Mouse (Mus musculus) kidney, embryonic 14.5 days (tissue): ENCODE measurements around the gene Dgkq. TPM values are rescaled to one million over a fixed set of nuclear protein-coding genes. Genes with fewer than 3 reads are reported as not detected.

Experiments used
- ATAC-seq: fragments of 200-750 bp; cut with Nextera tagmentation; 2 replicates; pipeline ENCODE4 v1.8.0; 2017; ENCODE audit warnings: moderate number of reproducible peaks, mild to moderate bottlenecking, moderate TSS enrichment, moderate library complexity; ENCODE audit not compliant: low FRiP score, low TSS enrichment
- H3K27ac ChIP-seq: fragments of 300-500 bp; sonication (generic); 2 replicates; pipeline ENCODE4 v1.5.1; 2014; ENCODE audit warnings: low read depth, mild to moderate bottlenecking, low read length, moderate library complexity, mixed read lengths
- H3K27me3 ChIP-seq: fragments of 300-500 bp; sonication (generic); 2 replicates; pipeline ENCODE4 v1.6.1; 2014; ENCODE audit warnings: mild to moderate bottlenecking, low read length; ENCODE audit not compliant: control insufficient read depth, insufficient read depth
- H3K36me3 ChIP-seq: fragments of 300-500 bp; sonication (generic); 2 replicates; pipeline ENCODE4 v1.6.1; 2014; ENCODE audit warnings: low read length, mixed read lengths; ENCODE audit not compliant: control insufficient read depth, insufficient read depth
- H3K4me1 ChIP-seq: fragments of 300-500 bp; sonication (generic); 2 replicates; pipeline ENCODE4 v1.6.1; 2014; ENCODE audit warnings: low read length, mixed read lengths; ENCODE audit not compliant: control insufficient read depth, insufficient read depth
- H3K4me2 ChIP-seq: fragments of 300-500 bp; sonication (generic); replicated peaks from 2 replicates; pipeline ENCODE4 v1.6.1; 2014; ENCODE audit warnings: low read depth, mild to moderate bottlenecking, low read length
- H3K4me3 ChIP-seq: fragments of 300-500 bp; sonication (generic); 2 replicates; pipeline ENCODE4 v1.5.1; 2014; ENCODE audit warnings: mild to moderate bottlenecking, low read length
- H3K9ac ChIP-seq: fragments of 300-500 bp; sonication (generic); 2 replicates; pipeline ENCODE4 v1.6.1; 2014; ENCODE audit warnings: low read depth, mild to moderate bottlenecking, low read length, moderate library complexity
- H3K9me3 ChIP-seq: fragments of 300-500 bp; sonication (generic); 2 replicates; pipeline ENCODE4 v1.6.1; 2016; ENCODE audit warnings: low read length; ENCODE audit not compliant: control insufficient read depth
- WGBS: fragments of 180-500 bp; shearing (Covaris S2); extraction: QIAGEN DNeasy Blood & Tissue Kit; methylation state at CpG from one replicate; pipeline ENCODE4 v1.1.7; 2014; 5-methylcytosine and 5-hydroxymethylcytosine counted together
- polyA plus RNA-seq: library from polyadenylated mRNA; unstranded; fragments of >200 nt; fragmentation: Nextera tagmentation; extraction: Ambion mirVana; gene quantifications from 2 replicates; pipeline ENCODE4 v1.2.1, GENCODE M21; 2014

The Dgkq gene
- polyA plus RNA-seq, 1 experiment from 2014 or later = 9.1 TPM

DNA sequence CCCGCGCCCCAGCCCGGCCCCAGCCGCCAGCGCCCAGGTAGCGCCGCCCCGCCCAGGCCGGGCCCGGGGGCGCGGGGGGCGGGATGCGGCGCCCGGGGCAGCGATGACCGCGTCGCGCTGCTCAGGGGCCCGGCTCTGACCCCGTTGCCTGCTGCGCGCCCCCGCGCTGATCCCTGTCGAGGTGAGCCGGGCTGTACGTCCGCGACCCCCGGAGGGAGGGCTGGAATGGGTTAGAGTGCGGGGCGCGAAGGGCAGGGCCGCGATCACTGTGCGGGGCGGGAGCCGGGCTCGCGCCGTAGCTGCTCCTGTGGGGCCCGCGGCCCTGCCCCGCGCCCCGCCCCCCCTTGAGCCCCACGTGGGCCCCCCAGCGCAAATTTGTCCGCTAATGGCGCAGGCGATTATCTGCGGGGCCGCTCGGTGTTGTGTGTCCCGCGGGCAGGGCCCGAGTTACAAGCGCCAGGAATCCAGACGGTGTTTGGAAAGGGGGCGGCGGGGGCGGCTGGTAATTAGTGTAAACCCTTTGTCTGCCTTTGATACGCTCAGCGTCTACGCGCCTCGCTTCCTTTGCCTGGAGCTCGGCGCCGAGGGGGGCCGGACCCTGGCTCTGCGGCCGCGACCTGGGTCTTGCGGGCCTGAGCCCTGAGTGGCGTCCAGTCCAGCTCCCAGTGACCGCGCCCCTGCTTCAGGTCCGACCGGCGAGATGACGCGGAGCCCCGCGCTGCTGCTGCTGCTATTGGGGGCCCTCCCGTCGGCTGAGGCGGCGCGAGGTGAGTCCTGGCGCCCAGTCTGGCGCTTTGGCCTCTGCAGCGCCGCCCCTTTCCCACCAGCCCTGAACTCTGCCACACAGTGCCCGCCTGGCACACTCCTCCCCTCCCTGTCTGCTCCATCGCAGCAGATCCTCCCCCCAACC is 25.1 kb upstream of the Dgkq start:
- H3K9me3 ChIP-seq = no peaks in the 10 kb centered on the region
- no peaks in the 10 kb centered on the region for H3K36me3 ChIP-seq
- H3K4me1 ChIP-seq = peaks cover 35% of the 10 kb centered on the region
- peak overlapping the region; percentile 86 for H3K4me3 ChIP-seq
- under 1% methylated on average over 73 of the region's 99 CpGs for WGBS
- no peaks in the 10 kb centered on the region for H3K27me3 ChIP-seq
- ATAC-seq = peak; percentile 41
- peak overlapping the region; percentile 83 for H3K9ac ChIP-seq
- 0 out of 2 replicates have a peak overlapping the region, but pooled peaks have one; percentile 6 for H3K27ac ChIP-seq
- peak overlapping the region; percentile 73 for H3K4me2 ChIP-seq

DNA sequence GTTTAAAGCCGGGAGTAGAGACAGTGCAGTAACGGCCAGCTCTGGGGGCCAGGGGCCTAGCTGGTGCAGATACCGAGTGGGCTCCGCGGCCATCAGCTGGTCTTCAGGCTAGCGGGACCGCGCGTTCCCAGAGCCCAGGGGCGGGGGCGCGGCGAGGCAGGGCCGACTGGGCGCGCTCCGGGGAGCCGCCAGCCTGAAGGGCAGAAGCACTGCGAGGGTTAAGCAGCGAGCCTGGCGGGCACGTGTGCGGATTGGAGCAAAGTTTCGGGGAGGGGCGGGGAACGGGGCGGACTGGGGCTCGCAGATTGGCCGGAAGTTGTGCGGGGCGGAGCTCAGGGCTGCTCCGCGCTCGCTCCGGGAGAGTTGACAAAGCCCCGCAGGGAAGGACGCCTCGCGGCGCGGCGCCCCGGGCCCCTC is 24.4 kb upstream of the Dgkq start:
- under 1% methylated on average over 28 of the region's 43 CpGs for WGBS
- H3K4me3 ChIP-seq = peak overlapping the region; percentile 86

DNA sequence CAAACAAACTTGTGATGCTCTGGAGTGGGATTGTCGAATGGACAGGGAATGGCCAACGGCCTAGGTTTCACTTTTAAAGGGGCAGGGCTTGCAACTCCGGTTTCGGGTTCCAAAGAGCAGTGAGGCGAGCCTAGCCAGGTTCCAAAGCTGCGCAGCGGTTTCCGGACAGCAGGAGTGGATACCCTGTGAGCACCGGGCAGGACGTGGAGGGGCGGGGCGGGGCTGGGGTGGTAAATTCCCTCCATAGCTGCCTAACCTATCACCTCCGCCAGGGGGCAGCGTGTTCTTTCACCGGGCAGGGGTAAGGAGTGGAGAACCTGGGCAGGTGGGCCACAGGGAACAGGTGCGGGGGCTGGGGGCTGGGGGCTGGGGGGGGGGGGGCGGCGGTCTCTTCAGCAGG is 22.8 kb upstream of the Dgkq start, which contains the start of gene Fgfrl1:
Fgfrl1 (plus strand) TSS at position 112 of the 400 bp plus-strand sequence.
- Histone ChIP-seq H3K27ac (no peak within 1 kb of the TSS), H3K4me2 (peak within 1 kb of the TSS; percentile 73), H3K27me3 (no peaks in the 10 kb centered on the region), H3K9me3 (no peaks in the 10 kb centered on the region), H3K36me3 (no peaks in the 10 kb centered on the region), H3K4me3 (peak within 1 kb of the TSS; percentile 86), H3K4me1 (peaks cover 27% of the 10 kb centered on the region), H3K9ac (0 out of 2 replicates have a peak within 1 kb of the TSS, but pooled peaks have one; percentile 58)
- under 1% methylated on average over 14 of the region's 18 CpGs for WGBS
- ATAC-seq = peak; percentile 48

More for the DNA sequence above, 24.4 kb upstream of the Dgkq start:
- H3K36me3 ChIP-seq = no peaks in the 10 kb centered on the region
- H3K4me2 ChIP-seq = peak overlapping the region; percentile 73
- H3K27ac ChIP-seq = no peak overlapping the region
- no peaks in the 10 kb centered on the region for H3K9me3 ChIP-seq
- H3K9ac ChIP-seq = peak overlapping the region; percentile 83
- peak; percentile 94 for ATAC-seq
- no peaks in the 10 kb centered on the region for H3K27me3 ChIP-seq
- peaks cover 34% of the 10 kb centered on the region for H3K4me1 ChIP-seq

DNA sequence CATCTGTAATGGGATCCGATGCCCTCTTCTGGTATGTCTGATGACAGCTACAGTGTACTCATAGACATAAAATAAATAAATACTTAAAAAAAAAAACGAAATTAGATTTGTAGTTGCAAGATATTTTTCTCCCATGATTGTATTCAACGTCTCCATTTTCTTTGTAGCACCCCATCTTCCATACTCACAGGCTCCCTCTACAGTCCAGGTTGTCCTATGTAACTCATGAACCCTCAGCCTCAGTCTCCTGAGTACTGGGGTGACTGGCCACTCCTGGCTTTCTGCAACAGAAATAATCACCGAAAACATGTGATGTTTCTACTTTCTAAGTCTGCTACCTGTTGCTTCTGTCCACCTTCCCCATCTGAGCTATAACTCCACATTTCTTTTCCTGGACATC is 21.7 kb upstream of the Dgkq start:
- H3K4me2 ChIP-seq = no peak overlapping the region
- no peak overlapping the region for H3K27ac ChIP-seq
- no peak overlapping the region for H3K4me3 ChIP-seq
- H3K9ac ChIP-seq = no peak overlapping the region
- H3K4me1 ChIP-seq = peaks cover 17% of the 10 kb centered on the region
- no peaks in the 10 kb centered on the region for H3K9me3 ChIP-seq
- WGBS = 83% methylated on average over 4 of the region's 4 CpGs
- ATAC-seq = no peak
- no peaks in the 10 kb centered on the region for H3K27me3 ChIP-seq
- no peaks in the 10 kb centered on the region for H3K36me3 ChIP-seq

DNA sequence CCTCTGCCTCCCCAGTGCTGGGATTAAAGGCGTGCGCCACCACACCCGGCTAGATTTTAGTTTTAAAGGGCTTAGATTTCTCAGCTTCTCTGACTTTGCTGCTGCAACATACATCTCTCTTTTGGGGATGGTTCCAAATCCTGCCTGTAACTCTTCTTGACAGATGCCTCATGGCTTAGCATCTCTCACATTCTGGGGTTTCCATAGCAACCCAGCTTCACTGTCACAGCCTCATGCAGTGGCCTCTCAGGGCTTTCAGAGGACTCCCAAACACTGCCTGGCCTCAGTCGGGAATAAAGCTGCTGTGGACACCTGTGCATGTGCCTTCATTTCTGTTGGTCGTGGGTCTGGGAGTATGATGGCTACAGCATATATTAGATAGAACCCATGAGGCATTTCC is 19.6 kb upstream of the Dgkq start:
- ATAC-seq = no peak
- no peak overlapping the region for H3K27ac ChIP-seq
- H3K9me3 ChIP-seq = no peaks in the 10 kb centered on the region
- H3K4me3 ChIP-seq = no peak overlapping the region
- no peak overlapping the region for H3K4me2 ChIP-seq
- 78% methylated on average over 5 of the region's 5 CpGs for WGBS
- no peak overlapping the region for H3K9ac ChIP-seq
- H3K27me3 ChIP-seq = no peaks in the 10 kb centered on the region
- H3K36me3 ChIP-seq = no peaks in the 10 kb centered on the region
- H3K4me1 ChIP-seq = peaks cover 9% of the 10 kb centered on the region; the same call in 1 of the 2 replicates

DNA sequence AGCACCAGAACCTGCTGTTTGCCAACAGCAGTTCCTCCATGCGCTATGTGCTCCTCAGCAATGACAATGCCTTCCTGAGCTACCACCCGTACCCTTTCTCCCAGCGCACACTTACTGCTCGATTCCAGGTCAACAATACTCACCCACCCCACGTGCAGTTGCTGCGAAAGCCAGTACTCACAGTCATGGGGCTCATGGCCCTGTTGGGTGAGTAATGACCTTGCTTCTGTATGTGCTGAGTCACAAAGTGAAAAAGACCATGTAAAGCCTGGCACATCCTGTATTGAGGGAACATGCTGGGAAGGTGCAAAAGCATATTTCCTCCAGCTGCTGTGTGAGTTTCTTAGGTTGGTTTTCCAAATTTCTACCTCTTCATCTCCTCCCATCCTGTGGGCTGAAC is 11.4 kb upstream of the Dgkq start:
- no peak overlapping the region for H3K4me3 ChIP-seq
- no peaks in the 10 kb centered on the region for H3K27me3 ChIP-seq
- H3K4me1 ChIP-seq = peaks cover 2% of the 10 kb centered on the region; the same call in 1 of the 2 replicates
- 93% methylated on average over 6 of the region's 6 CpGs for WGBS
- H3K4me2 ChIP-seq = no peak overlapping the region
- no peak overlapping the region for H3K27ac ChIP-seq
- no peak overlapping the region for H3K9ac ChIP-seq
- no peaks in the 10 kb centered on the region for H3K9me3 ChIP-seq
- no peak for ATAC-seq
- no peaks in the 10 kb centered on the region for H3K36me3 ChIP-seq

DNA sequence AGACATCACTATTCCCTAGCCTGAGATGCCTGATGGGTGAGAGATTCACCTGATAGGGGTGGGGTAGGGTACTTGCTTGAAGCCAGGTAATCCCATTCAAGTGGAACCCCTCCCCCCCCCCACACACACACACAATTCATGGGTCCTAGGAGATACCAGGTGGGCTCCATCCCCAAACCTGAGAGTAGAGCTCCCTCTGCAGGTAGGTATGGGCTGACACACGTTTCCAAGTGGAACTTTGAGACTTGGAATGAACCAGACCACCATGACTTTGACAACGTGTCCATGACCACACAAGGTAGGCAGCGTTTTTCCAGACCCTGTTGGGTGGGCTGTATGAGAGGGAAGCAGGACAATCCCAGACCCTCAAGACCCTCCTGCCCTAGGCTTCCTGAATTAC is 10.4 kb upstream of the Dgkq start:
- H3K4me2 ChIP-seq = no peak overlapping the region
- H3K4me1 ChIP-seq = peaks cover 2% of the 10 kb centered on the region; the same call in 1 of the 2 replicates
- no peak for ATAC-seq
- H3K4me3 ChIP-seq = no peak overlapping the region
- no peaks in the 10 kb centered on the region for H3K36me3 ChIP-seq
- H3K27ac ChIP-seq = no peak overlapping the region
- no peaks in the 10 kb centered on the region for H3K27me3 ChIP-seq
- H3K9me3 ChIP-seq = no peaks in the 10 kb centered on the region
- WGBS = 57% methylated on average over 3 of the region's 3 CpGs
- no peak overlapping the region for H3K9ac ChIP-seq

DNA sequence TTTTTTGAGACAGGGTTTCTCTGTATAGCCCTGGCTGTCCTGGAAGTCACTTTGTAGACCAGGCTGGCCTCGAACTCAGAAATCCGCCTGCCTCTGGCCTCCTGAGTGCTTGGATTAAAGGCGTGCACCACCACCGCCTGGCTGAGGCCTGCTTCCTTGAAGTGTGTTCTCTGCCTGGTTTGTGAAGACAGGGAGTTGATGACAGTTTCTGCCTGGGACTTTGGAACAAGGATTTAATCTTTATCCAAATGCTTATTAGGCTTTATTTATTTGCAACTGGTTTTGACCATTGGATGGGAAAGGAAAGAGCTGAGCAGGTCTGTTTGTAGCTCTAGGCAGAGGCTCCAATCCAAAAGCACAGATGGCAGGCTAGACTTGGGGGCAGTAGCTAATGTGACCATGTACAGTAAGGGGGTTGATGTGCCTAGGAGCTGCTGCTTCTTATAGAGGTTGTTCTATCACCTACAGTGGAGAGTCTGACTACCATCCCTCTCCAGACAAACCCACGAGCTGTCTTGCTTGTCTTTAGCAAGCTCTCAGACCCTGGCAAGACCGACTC is 8.9 kb upstream of the Dgkq start:
- no peaks in the 10 kb centered on the region for H3K36me3 ChIP-seq

More for the DNA sequence above, 8.9 kb upstream of the Dgkq start:
- H3K27ac ChIP-seq = no peak overlapping the region
- no peaks in the 10 kb centered on the region for H3K9me3 ChIP-seq
- ATAC-seq = no peak
- H3K4me1 ChIP-seq = peaks cover 2% of the 10 kb centered on the region; the same call in 1 of the 2 replicates
- no peak overlapping the region for H3K4me2 ChIP-seq
- no peak overlapping the region for H3K4me3 ChIP-seq
- no peaks in the 10 kb centered on the region for H3K27me3 ChIP-seq
- H3K9ac ChIP-seq = no peak overlapping the region
- 93% methylated on average over 6 of the region's 6 CpGs for WGBS
